Mouse (Mus musculus) bone marrow, adult 2 months (tissue): ENCODE data around the gene Zbtb49.

ENCODE experiments used
- CTCF ChIP-seq: fragments of 200-500 bp; IDR thresholded peaks from 2 replicates; pipeline ENCODE4 v1.5.1; 2011; ENCODE audit warnings: low read length, control low read depth; ENCODE audit not compliant: control insufficient read depth, insufficient read depth
- POLR2A ChIP-seq: fragments of 200-500 bp; IDR thresholded peaks from 2 replicates; pipeline ENCODE4 v1.6.1; 2011; ENCODE audit warnings: low read depth, mild to moderate bottlenecking, control low read depth, low read length, borderline replicate concordance; ENCODE audit not compliant: control insufficient read depth

GRCm38 (mm10) chr5:38168497-38168896 lies 51.8 kb downstream of the Zbtb49 start:
- no peak for TF ChIP-seq POLR2A
- TF ChIP-seq CTCF, result no peak
